Mouse (Mus musculus): ENCODE measurements around the gene Gm4450. TPM values are rescaled to one million over a fixed set of nuclear protein-coding genes. Genes with fewer than 3 reads are reported as not detected.
A peak's percentile ranks its signal among the peaks of the same experiment; 100 is the strongest.
"Not testable (repeated sequence)": the region's sequence is repeated elsewhere in the genome, so short reads cannot be mapped to it uniquely, and the experiment has no call there.

Gm4450 gene
- total RNA-seq, 2 experiments from 2014 or later = not detected

DNA sequence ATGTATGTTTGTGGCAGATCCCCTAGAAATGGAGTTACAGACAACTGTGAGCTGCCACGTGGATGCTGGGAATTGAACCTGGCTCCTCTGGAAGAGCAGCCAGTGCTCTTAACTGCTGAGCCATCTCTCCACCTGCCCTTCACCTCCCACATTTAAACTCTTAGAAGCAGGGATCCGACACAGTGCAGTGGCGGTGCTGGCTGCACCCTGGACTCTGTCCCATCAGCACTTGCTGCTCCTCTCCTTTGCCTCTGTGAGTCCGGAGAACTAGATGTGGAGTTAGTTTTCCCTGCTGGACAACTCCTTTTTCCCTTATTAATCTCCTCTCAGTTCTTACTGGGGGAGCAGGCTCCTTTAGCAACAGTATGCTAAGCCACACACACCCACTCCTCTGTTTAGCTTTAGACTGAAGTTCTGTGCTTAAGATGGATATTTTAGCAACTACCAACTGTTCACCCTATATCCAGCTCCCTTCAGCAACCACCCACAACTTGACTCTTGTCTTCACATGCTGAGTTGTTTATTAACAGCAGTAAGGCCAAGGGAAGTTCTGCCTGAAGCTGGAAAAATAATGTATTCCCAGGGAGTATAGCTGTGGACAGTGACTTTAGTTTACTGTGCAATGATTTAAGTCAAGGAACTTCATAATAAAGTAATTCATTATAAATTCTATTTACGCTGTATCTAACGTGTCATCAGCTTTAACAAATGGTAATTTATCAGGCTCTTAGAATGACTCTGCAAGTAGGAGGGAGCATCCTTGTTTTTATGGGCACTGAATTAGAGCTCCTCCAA lies 37.7 kb downstream of the Gm4450 start:
- DNase-seq (ENCODE audit: low spot score in 2 of 2) = no peak

DNA sequence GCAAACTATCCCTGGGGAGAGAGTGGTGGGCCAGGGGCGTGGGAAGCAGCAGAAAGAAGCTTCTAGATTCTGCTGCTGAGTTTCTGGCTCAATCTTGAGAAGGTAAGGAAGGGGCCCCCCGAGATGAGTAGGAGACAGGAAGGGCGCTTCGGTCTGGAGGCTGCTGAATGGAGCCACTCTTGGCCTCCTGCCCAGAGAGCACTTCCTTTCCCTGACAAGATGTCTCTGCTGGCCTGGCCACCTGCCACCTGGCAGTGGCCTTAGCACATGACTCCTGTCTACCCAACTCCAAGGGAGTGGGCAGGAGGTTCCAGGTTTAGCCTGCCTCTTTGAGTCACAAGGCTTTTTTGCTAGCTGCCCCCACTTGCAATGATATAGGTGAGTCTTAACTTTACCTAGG lies 39.6 kb downstream of the Gm4450 start:
- peak; percentile 69 to 72 for DNase-seq (ENCODE audit: low spot score in 2 of 2)

DNA sequence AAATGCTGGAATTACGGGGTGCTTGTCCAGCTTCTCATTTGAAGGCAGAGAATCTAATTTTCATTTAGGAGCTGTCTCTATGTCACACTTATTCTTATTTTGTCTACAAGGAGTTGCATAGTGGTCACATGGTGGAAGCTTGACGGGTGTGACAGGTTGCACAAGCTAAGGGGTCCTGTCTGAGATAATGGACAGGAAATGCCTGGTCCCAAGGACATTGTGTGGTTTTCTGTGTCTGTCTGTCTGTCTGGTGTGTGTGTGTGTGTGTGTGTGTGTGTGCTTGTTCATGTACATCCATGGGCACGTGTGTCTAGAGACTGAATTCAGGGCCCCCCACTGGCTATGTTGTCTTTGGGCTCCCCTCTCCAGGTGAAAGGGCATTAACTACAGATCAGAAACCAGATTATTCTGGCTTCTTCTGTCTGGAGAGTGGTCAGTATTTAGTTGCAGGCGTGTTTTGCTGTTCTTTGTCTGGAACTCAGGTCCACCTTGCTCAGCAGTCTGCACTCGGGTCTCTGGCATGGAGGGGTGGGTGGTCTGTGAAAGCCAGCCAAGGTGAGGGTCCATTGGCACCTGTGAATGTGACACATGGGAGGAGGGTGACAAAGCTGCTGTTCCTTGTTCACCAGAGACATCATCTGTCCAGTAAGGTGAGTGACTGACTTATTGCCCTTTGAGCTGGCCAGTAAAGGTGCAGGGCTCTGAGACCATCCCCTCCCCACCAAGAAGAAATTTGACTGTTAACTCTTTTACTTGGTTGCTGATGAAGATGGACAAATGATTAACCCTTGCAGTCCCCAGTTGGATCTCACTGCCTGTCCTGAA lies 40.3 kb downstream of the Gm4450 start:
- no peak for DNase-seq (ENCODE audit: low spot score in 2 of 2)

- no peak for DNase-seq (ENCODE audit: low spot score in 2 of 2)
Observed at GRCm38 (mm10) chr3:98414296-98414695, 42.6 kb downstream of the Gm4450 start.

DNA sequence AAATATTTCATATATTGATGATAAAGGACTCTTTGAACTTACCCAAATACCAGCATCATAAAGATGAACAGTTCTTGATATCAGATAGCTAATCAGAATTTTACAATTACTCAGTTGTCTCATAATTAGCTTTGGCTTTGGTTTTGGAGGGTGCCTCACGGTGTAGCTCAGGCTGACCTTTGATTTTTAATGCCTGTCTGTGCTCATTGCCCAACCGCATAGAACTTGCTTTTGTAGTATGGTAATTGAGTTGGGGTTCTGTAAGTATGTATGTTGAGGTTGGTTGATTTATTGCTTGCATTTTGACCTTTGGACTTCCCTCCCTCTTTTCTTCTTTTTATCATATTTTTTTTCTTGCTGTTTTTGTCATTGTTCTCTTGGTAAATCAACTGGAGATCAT lies 43.2 kb downstream of the Gm4450 start:
- no peak for DNase-seq (ENCODE audit: low spot score in 2 of 2)

GRCm38 (mm10) chr3:98410619-98411580 lies 46.0 kb downstream of the Gm4450 start:
- DNase-seq (ENCODE audit: low spot score in 2 of 2) = not testable (repeated sequence)

DNA sequence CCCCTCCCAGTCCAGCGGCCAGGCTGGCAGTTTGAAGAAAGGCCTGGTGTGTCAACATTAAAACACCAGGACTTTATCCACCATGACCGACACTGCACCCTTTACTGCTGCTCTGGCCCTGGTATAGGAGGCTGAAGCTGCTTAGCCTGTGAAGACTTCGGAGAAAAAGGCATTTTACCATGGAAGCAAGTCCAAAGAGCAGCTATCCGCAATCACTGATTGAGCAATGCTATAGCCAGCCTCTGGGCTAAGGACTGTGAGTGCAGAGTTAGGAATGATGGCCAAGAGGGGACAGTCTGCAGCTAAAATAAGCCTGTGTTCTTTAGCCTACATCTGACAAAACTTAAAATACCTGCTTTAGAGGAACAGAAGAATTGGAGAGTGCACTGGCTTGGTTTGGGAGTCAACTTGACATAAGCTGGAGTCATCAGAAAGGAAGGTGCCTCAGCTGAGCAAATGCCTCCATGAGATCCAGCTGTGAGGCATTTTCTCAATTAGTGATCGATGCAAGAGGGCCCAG lies 49.6 kb downstream of the Gm4450 start:
- not testable (repeated sequence) for DNase-seq (ENCODE audit: low spot score in 2 of 2)

DNA sequence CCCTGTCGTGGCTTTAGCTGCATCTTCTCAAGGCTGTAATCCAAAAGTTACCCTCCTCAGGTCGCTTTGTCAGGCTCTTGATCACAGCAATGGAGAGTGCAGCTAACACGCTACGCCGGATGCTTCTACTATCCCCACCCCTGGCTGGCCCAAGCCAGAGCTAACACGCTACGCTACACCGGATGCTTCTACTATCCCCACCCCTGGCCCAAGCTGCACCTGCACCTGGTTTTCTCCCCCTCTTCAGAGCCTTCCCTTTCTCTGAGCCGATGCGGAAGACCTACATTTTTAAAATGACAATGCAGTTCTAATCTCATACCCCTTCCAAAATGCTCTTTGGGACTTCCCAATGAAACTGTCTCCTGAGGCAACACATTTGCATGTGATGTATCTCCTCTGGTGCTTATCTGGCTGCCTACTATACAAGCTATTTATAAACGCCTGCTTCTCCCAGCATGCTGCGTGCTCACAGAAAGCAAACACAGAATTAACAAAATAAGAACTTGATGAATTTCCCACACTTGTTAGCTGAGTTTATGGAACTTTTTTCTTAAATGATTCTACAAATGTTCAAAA lies 50.3 kb downstream of the Gm4450 start:
- not testable (repeated sequence) for DNase-seq (ENCODE audit: low spot score in 2 of 2)

GRCm38 (mm10) chr3:98405877-98406276 lies 51.0 kb downstream of the Gm4450 start:
- DNase-seq (ENCODE audit: low spot score in 2 of 2) = not testable (repeated sequence)

GRCm38 (mm10) chr3:98404268-98404895 lies 52.5 kb downstream of the Gm4450 start:
- not testable (repeated sequence) for DNase-seq (ENCODE audit: low spot score in 2 of 2)

Other genes starting within 250 kb of the Gm4450 start
- not detected for gene Reg4, start 235.0 kb downstream of the Gm4450 start, total RNA-seq (2021)
- 10 to 100 TPM; 14.1 to 18.3 TPM for gene Hmgcs2, start 176.7 kb downstream of the Gm4450 start, total RNA-seq (2021)
- 10 to 100 TPM in 1 of 2 experiments, 1 to 10 TPM in 1; 9.5 to 30.8 TPM for gene Phgdh, start 117.1 kb downstream of the Gm4450 start, total RNA-seq (2021)
- gene Zfp697, start 74.7 kb downstream of the Gm4450 start, total RNA-seq (2021) = 1 to 10 TPM; 3.8 to 5.9 TPM
- gene Hsd3b4, start 53.4 kb upstream of the Gm4450 start, total RNA-seq (2021) = not detected
- gene Gm10681, start 131.7 kb upstream of the Gm4450 start, total RNA-seq (2021) = not detected
- not detected for gene Hsd3b5, start 173.1 kb upstream of the Gm4450 start, total RNA-seq (2021)